Mouse (Mus musculus) megakaryocyte, embryonic 14.5 days (primary cell): ENCODE results near the gene Mpnd.

ENCODE experiments used
- FLI1 ChIP-seq: IDR thresholded peaks from 2 replicates; pipeline ENCODE4 v1.6.1; 2012; ENCODE audit warnings: low read length, inconsistent platforms, mixed read lengths
- GATA1 ChIP-seq: IDR thresholded peaks from 3 replicates; pipeline ENCODE4 v1.6.1; 2012; ENCODE audit warnings: mixed read lengths, low read length, inconsistent platforms, borderline replicate concordance

DNA sequence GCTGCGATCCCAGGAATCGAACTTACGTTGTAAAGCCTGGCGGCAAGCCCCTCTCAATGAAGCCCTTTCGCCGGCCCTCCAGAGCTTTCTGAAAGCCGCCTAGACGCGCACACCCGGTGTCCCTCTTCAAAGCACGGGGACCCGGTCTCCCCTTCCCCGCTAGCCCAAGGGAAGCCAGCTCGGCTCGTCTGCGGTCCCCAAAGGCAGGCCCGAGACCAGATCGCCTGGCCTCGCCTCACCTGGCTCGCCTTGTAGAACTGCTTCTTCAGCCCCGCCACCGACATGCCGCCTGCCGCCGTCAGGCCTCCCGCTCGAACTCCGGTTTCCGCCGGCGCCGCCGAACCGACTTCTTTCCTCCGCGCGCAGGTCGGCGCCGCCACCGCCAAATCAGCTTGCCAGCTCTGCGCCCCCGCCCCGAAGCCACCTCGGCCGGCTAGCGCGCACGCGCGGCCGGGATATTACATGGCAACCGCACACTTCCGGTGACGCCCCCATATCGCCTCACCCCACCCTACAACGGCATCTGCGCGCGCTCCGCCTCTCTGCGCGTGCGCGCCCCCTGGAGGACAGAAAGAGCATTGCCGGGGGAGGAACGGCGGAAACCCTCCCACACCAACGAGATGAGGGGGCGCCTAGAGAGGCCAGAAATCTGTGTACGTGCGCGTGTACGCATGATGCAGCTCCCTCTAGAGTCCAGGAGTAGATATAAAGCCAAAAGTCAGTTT is 30.8 kb downstream of the Mpnd start, which contains the start of gene Sh3gl1:
- TF ChIP-seq GATA1 = no peak
- TF ChIP-seq FLI1 = peak; percentile 75; the same call in 1 of the 2 replicates
